Mouse (Mus musculus) B cell, adult 2 months (primary cell): ENCODE measurements at regions not wholly inside any gene's neighbourhood (a gene's known extent, or its start where the extent isn't known, plus 50 kb on each side); places are given as distances from the start of the nearest gene placed in this dataset.
"Not testable (repeated sequence)": the region's sequence is repeated elsewhere in the genome, so short reads cannot be mapped to it uniquely, and the experiment has no call there.

Experiments used
- DNase-seq, 2 experiments: peaks; one replicate each; pipeline ENCODE4 v3.0.0; 2022

- no peak for DNase-seq
Measured at GRCm38 (mm10) chr3:128413481-128413880, 517.4 kb upstream of the Fam241a start.

- DNase-seq = no peak
Measured at GRCm38 (mm10) chr3:128412157-128412556, 516.0 kb upstream of the Fam241a start.

- DNase-seq = no peak
Measured at GRCm38 (mm10) chr3:128394805-128395204, 498.7 kb upstream of the Fam241a start.

- no peak for DNase-seq
Measured at GRCm38 (mm10) chr3:128380579-128380978, 484.5 kb upstream of the Fam241a start.

GRCm38 (mm10) chr3:128369521-128370127 is 473.5 kb upstream of the Fam241a start:
- no peak for DNase-seq

- no peak for DNase-seq
Measured at GRCm38 (mm10) chr3:128362310-128362709, 466.2 kb upstream of the Fam241a start.

GRCm38 (mm10) chr3:128349123-128349522 is 453.0 kb upstream of the Fam241a start:
- not testable (repeated sequence) for DNase-seq

- DNase-seq = no peak
Measured at GRCm38 (mm10) chr3:128347782-128348574, 451.9 kb upstream of the Fam241a start.

- no peak for DNase-seq
Measured at GRCm38 (mm10) chr3:128337508-128337907, 441.4 kb upstream of the Fam241a start.

GRCm38 (mm10) chr3:128337031-128337430 is 440.9 kb upstream of the Fam241a start:
- DNase-seq = no peak

- no peak for DNase-seq
Measured at GRCm38 (mm10) chr3:128327677-128328076, 431.6 kb upstream of the Fam241a start.

- DNase-seq = no peak
Measured at GRCm38 (mm10) chr3:128301312-128301711, 405.2 kb upstream of the Fam241a start.

- no peak for DNase-seq
Measured at GRCm38 (mm10) chr3:128298110-128298509, 402.0 kb upstream of the Fam241a start.

- no peak for DNase-seq
Measured at GRCm38 (mm10) chr3:128287846-128288245, 391.7 kb upstream of the Fam241a start.

GRCm38 (mm10) chr3:128285214-128285613 is 389.1 kb upstream of the Fam241a start:
- no peak for DNase-seq

GRCm38 (mm10) chr3:128280626-128281025 is 384.5 kb upstream of the Fam241a start:
- DNase-seq = no peak

GRCm38 (mm10) chr3:128270576-128270975 is 374.5 kb upstream of the Fam241a start:
- DNase-seq = no peak

- DNase-seq = no peak
Measured at GRCm38 (mm10) chr3:128261208-128261607, 365.1 kb upstream of the Fam241a start.

- DNase-seq = no peak
Measured at GRCm38 (mm10) chr3:128247816-128248215, 351.7 kb upstream of the Fam241a start.

GRCm38 (mm10) chr3:128239813-128240421 is 343.8 kb upstream of the Fam241a start:
- DNase-seq = no peak

GRCm38 (mm10) chr3:128230390-128230789 is 334.3 kb upstream of the Fam241a start:
- no peak for DNase-seq

- no peak for DNase-seq
Measured at GRCm38 (mm10) chr3:128226930-128227585, 330.9 kb upstream of the Fam241a start.

- no peak for DNase-seq
Measured at GRCm38 (mm10) chr3:128226503-128226902, 330.4 kb upstream of the Fam241a start.
